Mouse (Mus musculus) MEL (cell line): Measurements from ENCODE around the gene Gatad2a. TPM values are rescaled to one million over a fixed set of nuclear protein-coding genes. Genes with fewer than 3 reads are reported as not detected.

Source experiments
- DNase-seq: peaks from one replicate; pipeline ENCODE4 v3.0.0; 2011; ENCODE audit warnings: low read depth, low spot score
- H3K27ac ChIP-seq: 2 replicates; pipeline ENCODE4 v1.5.1; 2012; ENCODE audit warnings: low read depth, mild to moderate bottlenecking, control low read depth, low read length, moderate library complexity; ENCODE audit not compliant: control insufficient read depth
- H3K27me3 ChIP-seq, 2 experiments: fragments of 150-350 bp in 1 of 2; sonication (generic) in 1 of 2; 2 replicates each; pipeline ENCODE4 v1.6.1; 2012; ENCODE audit warnings: low read length in 2 of 2, mild to moderate bottlenecking in 2 of 2, improper control_type of control experiment in 1 of 2, moderate library complexity in 1 of 2; ENCODE audit not compliant: insufficient read depth in 2 of 2, control insufficient read depth in 1 of 2
- H3K36me3 ChIP-seq, 2 experiments: 2 replicates each; pipeline ENCODE4 v1.6.1; 2012 to 2014; ENCODE audit warnings: low read length in 2 of 2, improper control_type of control experiment in 1 of 2, inconsistent platforms in 1 of 2, mild to moderate bottlenecking in 1 of 2; ENCODE audit not compliant: insufficient read depth in 2 of 2, control insufficient read depth in 1 of 2
- H3K4me1 ChIP-seq, 2 experiments: fragments of 150-350 bp in 1 of 2; sonication (generic) in 1 of 2; 2 replicates each; pipeline ENCODE4 v1.6.1; 2012; ENCODE audit warnings: low read length in 2 of 2, improper control_type of control experiment in 1 of 2, mild to moderate bottlenecking in 1 of 2; ENCODE audit not compliant: insufficient read depth in 2 of 2, control insufficient read depth in 1 of 2
- H3K4me3 ChIP-seq, 2 experiments: fragments of 150-350 bp in 1 of 2; sonication (generic) in 1 of 2; 2 replicates each; pipeline ENCODE4 v1.5.1; 2012; ENCODE audit warnings: low read depth in 2 of 2, low read length in 2 of 2, mild to moderate bottlenecking in 2 of 2, moderate library complexity in 2 of 2, control low read depth in 1 of 2, improper control_type of control experiment in 1 of 2; ENCODE audit not compliant: control insufficient read depth in 1 of 2, insufficient read depth in 1 of 2
- H3K79me2 ChIP-seq: 2 replicates; pipeline ENCODE4 v1.6.1; 2012; ENCODE audit warnings: mild to moderate bottlenecking, low read length, moderate library complexity; ENCODE audit not compliant: control insufficient read depth, poor library complexity, insufficient read depth
- H3K9ac ChIP-seq: 2 replicates; pipeline ENCODE4 v1.6.1; 2012; ENCODE audit warnings: low read depth, mild to moderate bottlenecking, control low read depth, low read length, moderate library complexity; ENCODE audit not compliant: control insufficient read depth, poor library complexity, severe bottlenecking
- H3K9me3 ChIP-seq: fragments of 150-350 bp; sonication (generic); replicated peaks from 2 replicates; pipeline ENCODE4 v1.6.1; 2012; ENCODE audit warnings: mild to moderate bottlenecking, low read length, improper control_type of control experiment, moderate library complexity; ENCODE audit not compliant: insufficient read depth
- BHLHE40 ChIP-seq: IDR thresholded peaks from 2 replicates; pipeline ENCODE4 v1.6.1; 2012; ENCODE audit warnings: low read depth, mild to moderate bottlenecking, inconsistent platforms, low read length, improper control_type of control experiment, borderline replicate concordance
- CHD1 ChIP-seq: IDR thresholded peaks from 2 replicates; pipeline ENCODE4 v1.6.1; 2012; ENCODE audit warnings: low read depth, mild to moderate bottlenecking, inconsistent platforms, low read length, improper control_type of control experiment
- CHD2 ChIP-seq: IDR thresholded peaks from 2 replicates; pipeline ENCODE4 v1.6.1; 2011; ENCODE audit warnings: low read length, improper control_type of control experiment
- CTCF ChIP-seq, 3 experiments: IDR thresholded peaks in 2 of 3; conservative IDR thresholded peaks in 1 of 3; 2 replicates each; pipeline ENCODE4 v1.5.1; 2011 to 2012; ENCODE audit warnings: low read length in 3 of 3, low read depth in 2 of 3, mild to moderate bottlenecking in 2 of 3, improper control_type of control experiment in 1 of 3, inconsistent platforms in 1 of 3, mixed read lengths in 1 of 3, moderate library complexity in 1 of 3; ENCODE audit not compliant: control insufficient read depth in 1 of 3, insufficient read depth in 1 of 3, poor library complexity in 1 of 3, severe bottlenecking in 1 of 3
- E2F4 ChIP-seq: IDR thresholded peaks from 2 replicates; pipeline ENCODE4 v1.6.1; 2011; ENCODE audit warnings: low read depth, low read length, improper control_type of control experiment, borderline replicate concordance
- ELF1 ChIP-seq: IDR thresholded peaks from 2 replicates; pipeline ENCODE4 v1.6.1; 2014; ENCODE audit warnings: low read depth, mild to moderate bottlenecking, inconsistent platforms, low read length, improper control_type of control experiment, moderate library complexity
- EP300 ChIP-seq, 2 experiments: IDR thresholded peaks; 2 replicates each; pipeline ENCODE4 v1.6.1; 2011; ENCODE audit warnings: improper control_type of control experiment in 2 of 2, low read length in 2 of 2, low read depth in 1 of 2, mild to moderate bottlenecking in 1 of 2
- ETS1 ChIP-seq: IDR thresholded peaks from 2 replicates; pipeline ENCODE4 v1.6.1; 2012; ENCODE audit warnings: low read depth, mild to moderate bottlenecking, inconsistent platforms, low read length, improper control_type of control experiment, moderate library complexity
- GABPA ChIP-seq: IDR thresholded peaks from 2 replicates; pipeline ENCODE4 v1.6.1; 2012; ENCODE audit warnings: low read depth, mild to moderate bottlenecking, inconsistent platforms, low read length, improper control_type of control experiment, moderate library complexity
- HCFC1 ChIP-seq: IDR thresholded peaks from 2 replicates; pipeline ENCODE4 v1.6.1; 2012; ENCODE audit warnings: low read depth, mild to moderate bottlenecking, inconsistent platforms, low read length, improper control_type of control experiment, moderate library complexity
- KAT2A ChIP-seq: conservative IDR thresholded peaks from 2 replicates; pipeline ENCODE4 v1.6.1; 2012; ENCODE audit warnings: low read depth, low read length, improper control_type of control experiment, inconsistent platforms
- MAFK ChIP-seq: IDR thresholded peaks from 2 replicates; pipeline ENCODE4 v1.6.1; 2011; ENCODE audit warnings: low read depth, mild to moderate bottlenecking, low read length, improper control_type of control experiment, borderline replicate concordance
- MXI1 ChIP-seq: IDR thresholded peaks from 2 replicates; pipeline ENCODE4 v1.6.1; 2011; ENCODE audit warnings: mild to moderate bottlenecking, low read depth, low read length, improper control_type of control experiment
- MYC ChIP-seq: IDR thresholded peaks from 2 replicates; pipeline ENCODE4 v1.6.1; 2011; ENCODE audit warnings: low read depth, mild to moderate bottlenecking, low read length, improper control_type of control experiment, moderate library complexity
- NELFE ChIP-seq: IDR thresholded peaks from 2 replicates; pipeline ENCODE4 v1.6.1; 2011; ENCODE audit warnings: low read depth, low read length, improper control_type of control experiment
- NRF1 ChIP-seq: IDR thresholded peaks from 2 replicates; pipeline ENCODE4 v1.6.1; 2014; ENCODE audit warnings: low read depth, mild to moderate bottlenecking, inconsistent platforms, low read length, improper control_type of control experiment, moderate library complexity; ENCODE audit not compliant: poor library complexity, insufficient read depth, severe bottlenecking
- TCF12 ChIP-seq: IDR thresholded peaks from 2 replicates; pipeline ENCODE4 v1.6.1; 2014; ENCODE audit warnings: low read depth, mild to moderate bottlenecking, inconsistent platforms, low read length, improper control_type of control experiment, moderate library complexity
- UBTF ChIP-seq: IDR thresholded peaks from 2 replicates; pipeline ENCODE4 v1.6.1; 2012; ENCODE audit warnings: low read depth, mild to moderate bottlenecking, inconsistent platforms, low read length, improper control_type of control experiment, moderate library complexity, borderline replicate concordance; ENCODE audit not compliant: insufficient read depth
- USF1 ChIP-seq: IDR thresholded peaks from 2 replicates; pipeline ENCODE4 v1.6.1; 2014; ENCODE audit warnings: low read depth, mild to moderate bottlenecking, inconsistent platforms, low read length, improper control_type of control experiment, moderate library complexity
- ZNF384 ChIP-seq: IDR thresholded peaks from 2 replicates; pipeline ENCODE4 v1.6.1; 2012; ENCODE audit warnings: low read depth, mild to moderate bottlenecking, inconsistent platforms, low read length, improper control_type of control experiment
- polyA plus RNA-seq, 2 experiments: library from polyadenylated mRNA; stranded (reverse) in 1 of 2; unstranded in 1 of 2; fragments of >175 nt in 1 of 2; fragments of >200 nt in 1 of 2; gene quantifications; 2 replicates each; pipeline versions ENCODE4 v1.2.1 to v1.2.4; 2012; ENCODE audit warnings: low replicate concordance in 2 of 2, low read depth in 1 of 2; ENCODE audit not compliant: insufficient read length in 2 of 2, insufficient read depth in 1 of 2, missing spikeins in 1 of 2
- total RNA-seq: library from RNA; depleted of rRNA; stranded (reverse); fragments of 300-350 nt; gene quantifications from 2 replicates; pipeline ENCODE4 v1.2.3, GENCODE M21; 2012

The Gatad2a gene
- total and polyA plus RNA-seq, 3 experiments, result 38.0 to 129 (median 111) TPM

DNA sequence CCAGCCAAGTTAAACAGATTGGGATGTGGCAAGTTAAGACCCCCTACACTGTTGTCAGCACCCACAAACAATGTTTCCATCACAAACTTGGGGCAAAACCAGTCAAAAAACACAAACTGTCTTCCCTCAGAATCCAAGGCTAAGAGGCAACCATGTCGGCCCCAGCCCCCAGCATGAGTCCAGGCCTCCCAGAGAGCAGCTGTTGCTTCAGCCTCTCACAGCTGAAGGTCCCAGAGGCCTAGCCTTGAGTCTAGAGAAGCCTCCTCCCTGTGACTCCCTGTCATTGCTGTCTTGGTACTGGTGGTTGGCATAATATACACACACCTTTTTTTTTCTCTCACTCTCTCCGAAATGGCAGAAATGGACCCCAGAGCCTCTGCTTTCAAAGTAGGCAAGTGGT lies 39.5 kb downstream of the Gatad2a start:
- H3K4me1 ChIP-seq, result peaks cover 9 to 29% of the 10 kb centered on the region in 2 experiments
- TF ChIP-seq HCFC1 (no peak), EP300 (IDR thresholded peaks at IDR 0.05; ENCODE audit: low read depth in 1 of 2, low read length in 2 of 2) (no peak), NRF1 (no peak), ETS1 (no peak), TCF12 (no peak), KAT2A (no peak), GABPA (no peak), CTCF (IDR thresholded peaks at IDR 0.05 in 2 of 3, conservative IDR thresholded peaks at IDR 0.05 in 1 of 3; ENCODE audit: control insufficient read depth in 1 of 3, insufficient read depth in 1 of 3, low read depth in 2 of 3, low read length in 3 of 3, poor library complexity in 1 of 3, severe bottlenecking in 1 of 3) (no peak), MYC (no peak), BHLHE40 (no peak), USF1 (no peak), CHD2 (no peak), NELFE (no peak), ZNF384 (no peak), UBTF (no peak), E2F4 (no peak), MXI1 (no peak), ELF1 (no peak), CHD1 (no peak)
- H3K36me3 ChIP-seq, result peaks cover 1 to 32% of the 10 kb centered on the region in 2 experiments; a peak in 3 of 4 replicates

GRCm38 (mm10) chr8:69954642-69955041 lies 41.5 kb downstream of the Gatad2a start:
- Histone ChIP-seq H3K36me3 (peaks cover 2 to 28% of the 10 kb centered on the region in 2 experiments), H3K4me3 (no peak overlapping the region), H3K27ac (no peak overlapping the region), H3K9ac (no peak overlapping the region), H3K9me3 (no peaks in the 10 kb centered on the region), H3K27me3 (no peaks in the 10 kb centered on the region), H3K79me2 (peaks cover 74% of the 10 kb centered on the region), H3K4me1 (peaks cover 9 to 24% of the 10 kb centered on the region in 2 experiments)
- no peak for DNase-seq
- TF ChIP-seq MXI1 (no peak), MAFK (no peak), NRF1 (no peak), UBTF (no peak)

More for the DNA sequence above, 39.5 kb downstream of the Gatad2a start:
- no peak overlapping the region for H3K9ac ChIP-seq
- no peak for DNase-seq
- H3K9me3 ChIP-seq, result no peaks in the 10 kb centered on the region
- no peak overlapping the region for H3K27ac ChIP-seq
- no peaks in the 10 kb centered on the region for H3K27me3 ChIP-seq
- peaks cover 84% of the 10 kb centered on the region for H3K79me2 ChIP-seq
- H3K4me3 ChIP-seq, result no peak overlapping the region
